Mouse (Mus musculus) MEL (cell line): Measurements from ENCODE around the gene Msrb2. TPM values are rescaled to one million over a fixed set of nuclear protein-coding genes. Genes with fewer than 3 reads are reported as not detected.

Source experiments
- DNase-seq: peaks from one replicate; pipeline ENCODE4 v3.0.0; 2011; ENCODE audit warnings: low read depth, low spot score
- H3K27ac ChIP-seq: 2 replicates; pipeline ENCODE4 v1.5.1; 2012; ENCODE audit warnings: low read depth, mild to moderate bottlenecking, control low read depth, low read length, moderate library complexity; ENCODE audit not compliant: control insufficient read depth
- H3K27me3 ChIP-seq, 2 experiments: fragments of 150-350 bp in 1 of 2; sonication (generic) in 1 of 2; 2 replicates each; pipeline ENCODE4 v1.6.1; 2012; ENCODE audit warnings: low read length in 2 of 2, mild to moderate bottlenecking in 2 of 2, improper control_type of control experiment in 1 of 2, moderate library complexity in 1 of 2; ENCODE audit not compliant: insufficient read depth in 2 of 2, control insufficient read depth in 1 of 2
- H3K36me3 ChIP-seq, 2 experiments: 2 replicates each; pipeline ENCODE4 v1.6.1; 2012 to 2014; ENCODE audit warnings: low read length in 2 of 2, improper control_type of control experiment in 1 of 2, inconsistent platforms in 1 of 2, mild to moderate bottlenecking in 1 of 2; ENCODE audit not compliant: insufficient read depth in 2 of 2, control insufficient read depth in 1 of 2
- H3K4me1 ChIP-seq, 2 experiments: fragments of 150-350 bp in 1 of 2; sonication (generic) in 1 of 2; 2 replicates each; pipeline ENCODE4 v1.6.1; 2012; ENCODE audit warnings: low read length in 2 of 2, improper control_type of control experiment in 1 of 2, mild to moderate bottlenecking in 1 of 2; ENCODE audit not compliant: insufficient read depth in 2 of 2, control insufficient read depth in 1 of 2
- H3K4me3 ChIP-seq, 2 experiments: fragments of 150-350 bp in 1 of 2; sonication (generic) in 1 of 2; 2 replicates each; pipeline ENCODE4 v1.5.1; 2012; ENCODE audit warnings: low read depth in 2 of 2, low read length in 2 of 2, mild to moderate bottlenecking in 2 of 2, moderate library complexity in 2 of 2, control low read depth in 1 of 2, improper control_type of control experiment in 1 of 2; ENCODE audit not compliant: control insufficient read depth in 1 of 2, insufficient read depth in 1 of 2
- H3K79me2 ChIP-seq: 2 replicates; pipeline ENCODE4 v1.6.1; 2012; ENCODE audit warnings: mild to moderate bottlenecking, low read length, moderate library complexity; ENCODE audit not compliant: control insufficient read depth, poor library complexity, insufficient read depth
- H3K9ac ChIP-seq: 2 replicates; pipeline ENCODE4 v1.6.1; 2012; ENCODE audit warnings: low read depth, mild to moderate bottlenecking, control low read depth, low read length, moderate library complexity; ENCODE audit not compliant: control insufficient read depth, poor library complexity, severe bottlenecking
- H3K9me3 ChIP-seq: fragments of 150-350 bp; sonication (generic); replicated peaks from 2 replicates; pipeline ENCODE4 v1.6.1; 2012; ENCODE audit warnings: mild to moderate bottlenecking, low read length, improper control_type of control experiment, moderate library complexity; ENCODE audit not compliant: insufficient read depth
- BHLHE40 ChIP-seq: IDR thresholded peaks from 2 replicates; pipeline ENCODE4 v1.6.1; 2012; ENCODE audit warnings: low read depth, mild to moderate bottlenecking, inconsistent platforms, low read length, improper control_type of control experiment, borderline replicate concordance
- CHD2 ChIP-seq: IDR thresholded peaks from 2 replicates; pipeline ENCODE4 v1.6.1; 2011; ENCODE audit warnings: low read length, improper control_type of control experiment
- CTCF ChIP-seq, 3 experiments: IDR thresholded peaks in 2 of 3; conservative IDR thresholded peaks in 1 of 3; 2 replicates each; pipeline ENCODE4 v1.5.1; 2011 to 2012; ENCODE audit warnings: low read length in 3 of 3, low read depth in 2 of 3, mild to moderate bottlenecking in 2 of 3, improper control_type of control experiment in 1 of 3, inconsistent platforms in 1 of 3, mixed read lengths in 1 of 3, moderate library complexity in 1 of 3; ENCODE audit not compliant: control insufficient read depth in 1 of 3, insufficient read depth in 1 of 3, poor library complexity in 1 of 3, severe bottlenecking in 1 of 3
- E2F4 ChIP-seq: IDR thresholded peaks from 2 replicates; pipeline ENCODE4 v1.6.1; 2011; ENCODE audit warnings: low read depth, low read length, improper control_type of control experiment, borderline replicate concordance
- EP300 ChIP-seq, 2 experiments: IDR thresholded peaks; 2 replicates each; pipeline ENCODE4 v1.6.1; 2011; ENCODE audit warnings: improper control_type of control experiment in 2 of 2, low read length in 2 of 2, low read depth in 1 of 2, mild to moderate bottlenecking in 1 of 2
- ETS1 ChIP-seq: IDR thresholded peaks from 2 replicates; pipeline ENCODE4 v1.6.1; 2012; ENCODE audit warnings: low read depth, mild to moderate bottlenecking, inconsistent platforms, low read length, improper control_type of control experiment, moderate library complexity
- GABPA ChIP-seq: IDR thresholded peaks from 2 replicates; pipeline ENCODE4 v1.6.1; 2012; ENCODE audit warnings: low read depth, mild to moderate bottlenecking, inconsistent platforms, low read length, improper control_type of control experiment, moderate library complexity
- HCFC1 ChIP-seq: IDR thresholded peaks from 2 replicates; pipeline ENCODE4 v1.6.1; 2012; ENCODE audit warnings: low read depth, mild to moderate bottlenecking, inconsistent platforms, low read length, improper control_type of control experiment, moderate library complexity
- JUND ChIP-seq: IDR thresholded peaks from 2 replicates; pipeline ENCODE4 v1.6.1; 2011; ENCODE audit warnings: low read depth, mild to moderate bottlenecking, improper control_type of control experiment, low read length
- KAT2A ChIP-seq: conservative IDR thresholded peaks from 2 replicates; pipeline ENCODE4 v1.6.1; 2012; ENCODE audit warnings: low read depth, low read length, improper control_type of control experiment, inconsistent platforms
- MAFK ChIP-seq: IDR thresholded peaks from 2 replicates; pipeline ENCODE4 v1.6.1; 2011; ENCODE audit warnings: low read depth, mild to moderate bottlenecking, low read length, improper control_type of control experiment, borderline replicate concordance
- MAX ChIP-seq: IDR thresholded peaks from 2 replicates; pipeline ENCODE4 v1.6.1; 2011; ENCODE audit warnings: low read length, improper control_type of control experiment
- MAZ ChIP-seq: IDR thresholded peaks from 2 replicates; pipeline ENCODE4 v1.6.1; 2012; ENCODE audit warnings: low read depth, mild to moderate bottlenecking, inconsistent platforms, low read length, improper control_type of control experiment
- MEF2A ChIP-seq: IDR thresholded peaks from 2 replicates; pipeline ENCODE4 v1.6.1; 2014; ENCODE audit warnings: low read depth, mild to moderate bottlenecking, inconsistent platforms, low read length, improper control_type of control experiment; ENCODE audit not compliant: poor library complexity, insufficient replicate concordance, severe bottlenecking; ENCODE audit errors: extremely low read depth
- MXI1 ChIP-seq: IDR thresholded peaks from 2 replicates; pipeline ENCODE4 v1.6.1; 2011; ENCODE audit warnings: mild to moderate bottlenecking, low read depth, low read length, improper control_type of control experiment
- MYB ChIP-seq: IDR thresholded peaks from 2 replicates; pipeline ENCODE4 v1.6.1; 2011; ENCODE audit warnings: mild to moderate bottlenecking, low read depth, low read length, improper control_type of control experiment
- MYC ChIP-seq: IDR thresholded peaks from 2 replicates; pipeline ENCODE4 v1.6.1; 2011; ENCODE audit warnings: low read depth, mild to moderate bottlenecking, low read length, improper control_type of control experiment, moderate library complexity
- NELFE ChIP-seq: IDR thresholded peaks from 2 replicates; pipeline ENCODE4 v1.6.1; 2011; ENCODE audit warnings: low read depth, low read length, improper control_type of control experiment
- POLR2A ChIP-seq, 2 experiments: IDR thresholded peaks; 2 replicates each; pipeline ENCODE4 v1.6.1; 2011 to 2012; ENCODE audit warnings: low read length in 2 of 2, mild to moderate bottlenecking in 2 of 2, control low read depth in 1 of 2, improper control_type of control experiment in 1 of 2, low read depth in 1 of 2, moderate library complexity in 1 of 2; ENCODE audit not compliant: control insufficient read depth in 1 of 2, insufficient read depth in 1 of 2, poor library complexity in 1 of 2
- POLR2AphosphoS5 ChIP-seq: IDR thresholded peaks from 2 replicates; pipeline ENCODE4 v1.6.1; 2012; ENCODE audit warnings: low read depth, borderline replicate concordance, mild to moderate bottlenecking, inconsistent platforms, low read length, moderate library complexity, mixed read lengths
- RAD21 ChIP-seq: IDR thresholded peaks from 2 replicates; pipeline ENCODE4 v1.6.1; 2011; ENCODE audit warnings: mild to moderate bottlenecking, low read depth, low read length, improper control_type of control experiment
- RCOR1 ChIP-seq: IDR thresholded peaks from 2 replicates; pipeline ENCODE4 v1.6.1; 2012; ENCODE audit warnings: low read depth, mild to moderate bottlenecking, inconsistent platforms, low read length, improper control_type of control experiment
- SIN3A ChIP-seq: IDR thresholded peaks from 2 replicates; pipeline ENCODE4 v1.6.1; 2012; ENCODE audit warnings: low read length, improper control_type of control experiment, inconsistent platforms
- TBP ChIP-seq: IDR thresholded peaks from 2 replicates; pipeline ENCODE4 v1.8.0; 2011; ENCODE audit warnings: low read depth, low read length, improper control_type of control experiment
- TCF12 ChIP-seq: IDR thresholded peaks from 2 replicates; pipeline ENCODE4 v1.6.1; 2014; ENCODE audit warnings: low read depth, mild to moderate bottlenecking, inconsistent platforms, low read length, improper control_type of control experiment, moderate library complexity
- UBTF ChIP-seq: IDR thresholded peaks from 2 replicates; pipeline ENCODE4 v1.6.1; 2012; ENCODE audit warnings: low read depth, mild to moderate bottlenecking, inconsistent platforms, low read length, improper control_type of control experiment, moderate library complexity, borderline replicate concordance; ENCODE audit not compliant: insufficient read depth
- USF1 ChIP-seq: IDR thresholded peaks from 2 replicates; pipeline ENCODE4 v1.6.1; 2014; ENCODE audit warnings: low read depth, mild to moderate bottlenecking, inconsistent platforms, low read length, improper control_type of control experiment, moderate library complexity
- ZC3H11A ChIP-seq: IDR thresholded peaks from 2 replicates; pipeline ENCODE4 v1.6.1; 2012; ENCODE audit warnings: low read depth, mild to moderate bottlenecking, inconsistent platforms, low read length, improper control_type of control experiment
- ZKSCAN1 ChIP-seq: IDR thresholded peaks from 2 replicates; pipeline ENCODE4 v1.6.1; 2012; ENCODE audit warnings: low read depth, mild to moderate bottlenecking, inconsistent platforms, low read length, improper control_type of control experiment, moderate library complexity
- ZNF384 ChIP-seq: IDR thresholded peaks from 2 replicates; pipeline ENCODE4 v1.6.1; 2012; ENCODE audit warnings: low read depth, mild to moderate bottlenecking, inconsistent platforms, low read length, improper control_type of control experiment
- polyA plus RNA-seq, 2 experiments: library from polyadenylated mRNA; stranded (reverse) in 1 of 2; unstranded in 1 of 2; fragments of >175 nt in 1 of 2; fragments of >200 nt in 1 of 2; gene quantifications; 2 replicates each; pipeline versions ENCODE4 v1.2.1 to v1.2.4; 2012; ENCODE audit warnings: low replicate concordance in 2 of 2, low read depth in 1 of 2; ENCODE audit not compliant: insufficient read length in 2 of 2, insufficient read depth in 1 of 2, missing spikeins in 1 of 2
- total RNA-seq: library from RNA; depleted of rRNA; stranded (reverse); fragments of 300-350 nt; gene quantifications from 2 replicates; pipeline ENCODE4 v1.2.3, GENCODE M21; 2012

Gene Msrb2
- total and polyA plus RNA-seq, 3 experiments = 14.8 to 18.2 TPM; not detected in 1

DNA sequence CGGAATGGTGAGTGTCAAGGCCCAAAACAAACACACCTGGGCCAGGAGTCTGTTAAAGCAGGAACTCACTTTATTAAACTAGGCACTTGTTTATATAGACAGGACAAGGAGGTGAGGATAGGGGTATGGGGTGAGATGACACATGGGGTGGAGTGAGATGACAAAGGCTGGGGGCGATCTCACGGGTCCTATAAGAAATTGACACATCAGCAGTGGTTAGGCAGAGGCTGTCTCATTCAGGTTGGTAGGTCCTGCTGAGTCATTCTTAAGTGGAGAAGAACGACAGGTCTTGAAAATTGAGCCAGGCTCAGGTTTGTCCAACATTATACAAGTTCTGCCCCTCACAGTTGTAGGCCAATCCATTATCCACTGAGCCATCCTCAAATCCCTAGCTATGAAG is 43.4 kb upstream of the Msrb2 start:
- no peaks in the 10 kb centered on the region for H3K79me2 ChIP-seq
- H3K27me3 ChIP-seq = no peaks in the 10 kb centered on the region
- H3K36me3 ChIP-seq = peaks cover 0 to 4% of the 10 kb centered on the region in 2 experiments; a peak in 2 of 4 replicates
- DNase-seq = peak; percentile 60
- TF ChIP-seq POLR2A (IDR thresholded peaks at IDR 0.05; ENCODE audit: control insufficient read depth in 1 of 2, insufficient read depth in 1 of 2, low read depth in 1 of 2, low read length in 2 of 2, poor library complexity in 1 of 2) (no peak), GABPA (no peak), RCOR1 (no peak), POLR2AphosphoS5 (no peak), CHD2 (peak; percentile 19; the same call in 1 of the 2 replicates), MAFK (no peak), ETS1 (no peak)
- no peaks in the 10 kb centered on the region for H3K4me1 ChIP-seq
- H3K27ac ChIP-seq = no peak overlapping the region
- no peaks in the 10 kb centered on the region for H3K9me3 ChIP-seq
- no peak overlapping the region for H3K4me3 ChIP-seq
- H3K9ac ChIP-seq = no peak overlapping the region

DNA sequence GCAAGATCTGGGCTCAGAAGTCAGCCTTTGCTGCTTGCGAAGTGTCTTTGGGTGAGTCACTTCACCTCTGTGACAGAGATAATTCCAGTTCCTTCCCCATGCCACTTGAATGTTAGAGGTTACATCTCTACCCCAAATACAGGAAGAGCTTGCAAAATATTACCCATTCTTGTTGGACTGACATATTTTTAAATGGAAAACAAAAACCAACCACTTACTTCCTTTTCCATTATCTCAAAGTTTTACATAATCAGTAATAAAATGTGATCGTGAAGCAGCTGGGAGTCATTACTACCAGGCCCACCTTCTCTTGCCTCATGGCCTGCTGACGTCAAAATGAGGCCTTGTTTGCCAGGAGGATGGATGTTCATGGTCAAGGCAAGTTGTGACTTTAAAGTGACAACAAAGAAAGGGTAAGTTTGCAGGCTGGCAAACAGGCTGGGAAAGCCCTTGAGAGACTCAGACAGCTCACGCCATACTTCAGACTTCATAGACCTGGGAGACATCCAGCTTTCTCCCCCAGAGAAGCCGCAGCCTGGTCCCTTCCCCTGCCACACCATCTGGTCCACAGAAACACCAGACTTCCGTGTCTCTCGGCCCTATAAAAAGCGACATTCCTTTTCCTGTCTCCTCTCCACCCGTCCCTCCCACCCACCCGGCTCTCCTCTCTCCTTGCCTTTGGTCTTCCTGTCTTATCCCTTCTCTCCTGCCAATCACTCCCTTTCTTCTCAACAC is 27.2 kb upstream of the Msrb2 start:
- Histone ChIP-seq H3K4me1 (0 out of 4 replicates have a peak, but pooled peaks cover 0 to 2% of the 10 kb centered on the region in 2 experiments), H3K4me3 (peak overlapping the region; percentile 33 to 46), H3K9me3 (no peaks in the 10 kb centered on the region), H3K27ac (peak overlapping the region; percentile 19), H3K36me3 (peaks cover 0 to 9% of the 10 kb centered on the region in 2 experiments; a peak in 2 of 4 replicates), H3K79me2 (no peaks in the 10 kb centered on the region), H3K9ac (peak overlapping the region; percentile 34), H3K27me3 (no peaks in the 10 kb centered on the region)
- DNase-seq = peak; percentile 74
- no peak for TF ChIP-seq ZKSCAN1
- no peak for TF ChIP-seq CTCF (IDR thresholded peaks at IDR 0.05 in 2 of 3, conservative IDR thresholded peaks at IDR 0.05 in 1 of 3; ENCODE audit: control insufficient read depth in 1 of 3, insufficient read depth in 1 of 3, low read depth in 2 of 3, low read length in 3 of 3, poor library complexity in 1 of 3, severe bottlenecking in 1 of 3)
- TF ChIP-seq MAZ = no peak
- no peak for TF ChIP-seq NELFE
- TF ChIP-seq MEF2A = no peak
- TF ChIP-seq SIN3A = no peak; the same call in 1 of the 2 replicates
- peak; percentile 3 to 60; a peak in 1 of 4 replicates for TF ChIP-seq EP300 (IDR thresholded peaks at IDR 0.05; ENCODE audit: low read depth in 1 of 2, low read length in 2 of 2)
- TF ChIP-seq ZNF384 = no peak
- TF ChIP-seq MYC = no peak
- TF ChIP-seq POLR2A (IDR thresholded peaks at IDR 0.05; ENCODE audit: control insufficient read depth in 1 of 2, insufficient read depth in 1 of 2, low read depth in 1 of 2, low read length in 2 of 2, poor library complexity in 1 of 2) = no peak
- TF ChIP-seq UBTF = no peak
- TF ChIP-seq TBP = no peak
- TF ChIP-seq ZC3H11A = no peak
- no peak for TF ChIP-seq RCOR1
- no peak for TF ChIP-seq CHD2
- no peak for TF ChIP-seq MYB
- no peak for TF ChIP-seq USF1
- 0 out of 2 replicates have a peak, but pooled peaks have one; percentile 42 for TF ChIP-seq MXI1
- TF ChIP-seq JUND = no peak
- TF ChIP-seq KAT2A = no peak
- TF ChIP-seq BHLHE40 = no peak
- no peak for TF ChIP-seq GABPA
- no peak for TF ChIP-seq RAD21
- peak; percentile 42; the same call in 1 of the 2 replicates for TF ChIP-seq MAX
- TF ChIP-seq TCF12 = no peak
- TF ChIP-seq E2F4 = no peak
- no peak for TF ChIP-seq MAFK
- TF ChIP-seq HCFC1 = no peak
